Mouse (Mus musculus) brain, embryonic 14.5 days (tissue): Measurements from ENCODE around the gene Mlxipl.

ENCODE experiments used
- CTCF ChIP-seq: fragments of 200-500 bp; IDR thresholded peaks from 2 replicates; pipeline ENCODE4 v1.5.1; 2012; ENCODE audit warnings: inconsistent platforms, mild to moderate bottlenecking, moderate library complexity, borderline replicate concordance; ENCODE audit not compliant: insufficient read depth, insufficient read length; ENCODE audit errors: extremely low read depth
- POLR2A ChIP-seq: fragments of 200-500 bp; IDR thresholded peaks from 2 replicates; pipeline ENCODE4 v1.6.1; 2012; ENCODE audit warnings: mild to moderate bottlenecking, inconsistent platforms, borderline replicate concordance; ENCODE audit not compliant: poor library complexity, insufficient read depth, insufficient read length, severe bottlenecking; ENCODE audit errors: extremely low read depth

DNA sequence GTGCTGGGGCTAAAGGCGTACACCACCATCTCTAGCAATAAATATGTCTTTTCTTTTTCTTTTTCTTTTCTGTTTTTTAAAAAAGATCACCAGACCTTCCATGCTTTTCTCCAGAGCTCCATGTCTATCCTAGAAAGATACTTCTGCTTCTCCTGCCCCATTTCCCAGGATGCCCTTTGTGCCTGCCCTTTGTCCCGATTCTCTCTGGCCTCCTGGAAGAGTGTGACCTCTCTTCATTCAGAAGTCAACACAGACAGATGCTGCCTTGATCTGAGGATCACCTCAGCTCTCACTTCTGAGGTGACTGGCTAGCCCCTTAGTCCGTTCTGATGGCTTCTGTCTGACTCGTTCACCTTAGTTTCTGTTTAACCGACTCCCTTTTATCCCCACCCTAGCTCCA, 9.2 kb upstream of the Mlxipl start:
- no peak for TF ChIP-seq POLR2A
- no peak for TF ChIP-seq CTCF
